Mouse (Mus musculus) CD4-positive helper T cell, adult 2 months (primary cell): ENCODE results near the gene Mybph.

ENCODE experiments used
- DNase-seq: peaks from one replicate; pipeline ENCODE4 v3.0.0-alpha.2; 2012; ENCODE audit warnings: low read depth, missing footprints, low spot score

The Mybph gene

DNA sequence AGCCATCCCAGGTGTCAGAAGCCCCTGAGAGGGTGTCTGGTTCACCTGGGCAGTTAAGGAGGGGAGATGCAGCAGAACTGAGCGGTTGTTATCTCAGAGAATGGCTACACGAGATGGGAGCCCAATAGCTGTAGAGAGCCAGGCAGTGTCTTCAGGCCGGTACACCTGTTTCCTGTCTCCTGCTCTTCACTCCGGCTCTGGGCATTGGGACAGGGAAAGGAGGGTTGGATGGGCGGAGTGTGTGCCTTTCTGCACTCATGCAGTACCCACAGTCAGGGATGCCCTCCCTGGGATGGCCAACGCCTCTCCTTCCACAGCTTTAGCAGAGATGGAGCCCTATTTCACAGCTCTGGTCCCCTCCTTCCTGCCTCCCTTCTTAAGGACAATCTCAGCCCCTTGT lies 17.8 kb downstream of the Mybph start:
- DNase-seq, result no peak

DNA sequence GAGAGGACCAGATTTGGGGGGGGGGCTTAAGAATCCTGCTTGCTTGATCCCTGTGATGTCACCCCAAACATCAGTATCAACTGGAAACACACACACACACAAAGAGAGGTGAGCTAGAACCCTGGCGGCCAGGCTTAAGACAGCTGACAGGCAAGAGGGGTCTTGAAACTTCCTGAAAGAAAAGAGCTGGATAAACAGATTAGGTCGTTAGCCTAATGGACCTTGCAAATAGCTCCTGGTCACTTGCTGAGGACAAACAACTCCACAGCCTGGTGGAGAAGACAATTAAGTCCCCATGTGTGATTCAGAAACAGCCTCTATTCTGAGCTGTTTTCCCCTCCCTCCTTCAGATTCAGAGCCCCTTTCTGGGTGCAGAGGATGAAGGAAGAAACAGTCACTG lies 18.4 kb downstream of the Mybph start:
- DNase-seq, result no peak

DNA sequence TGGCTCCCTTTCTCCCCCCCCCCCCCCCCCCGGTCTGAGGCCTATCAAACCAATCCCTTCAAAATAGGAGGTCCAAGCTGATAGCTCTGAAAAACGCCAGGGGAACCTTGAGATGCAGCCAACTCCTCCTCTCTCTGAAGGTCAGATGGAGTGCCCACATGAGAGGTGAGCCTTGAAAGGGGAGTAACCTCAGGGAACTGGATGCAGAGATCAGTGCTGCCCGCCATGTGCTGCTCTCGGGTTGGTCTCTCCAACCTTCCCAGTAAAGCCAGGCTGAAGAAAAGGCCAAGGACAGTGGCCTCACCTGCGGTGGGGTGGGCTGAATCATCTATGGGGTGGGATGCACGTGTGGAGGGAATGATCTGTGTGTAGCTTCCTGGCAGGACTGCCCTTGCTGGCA lies 19.1 kb downstream of the Mybph start:
- DNase-seq, result no peak

DNA sequence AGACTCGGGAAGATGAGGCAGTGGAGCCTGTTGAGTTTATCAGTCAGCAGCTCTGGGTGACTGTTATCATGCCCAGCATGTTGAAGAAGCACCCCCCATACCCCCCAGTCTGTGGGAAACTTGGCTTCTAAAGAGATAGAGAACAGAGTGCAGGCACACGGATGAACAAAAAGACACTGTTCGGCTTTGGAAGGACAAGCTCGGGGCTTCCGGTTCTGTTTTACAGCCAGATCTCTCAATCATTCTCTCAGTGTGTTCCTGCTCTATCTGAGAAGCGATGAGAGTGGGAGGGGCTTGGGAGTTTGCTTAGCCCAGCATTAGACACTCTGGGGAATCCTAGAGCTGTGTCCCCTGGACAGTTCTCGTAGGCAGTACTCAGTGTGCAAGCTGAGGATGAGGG lies 20.2 kb downstream of the Mybph start:
- DNase-seq, result no peak

DNA sequence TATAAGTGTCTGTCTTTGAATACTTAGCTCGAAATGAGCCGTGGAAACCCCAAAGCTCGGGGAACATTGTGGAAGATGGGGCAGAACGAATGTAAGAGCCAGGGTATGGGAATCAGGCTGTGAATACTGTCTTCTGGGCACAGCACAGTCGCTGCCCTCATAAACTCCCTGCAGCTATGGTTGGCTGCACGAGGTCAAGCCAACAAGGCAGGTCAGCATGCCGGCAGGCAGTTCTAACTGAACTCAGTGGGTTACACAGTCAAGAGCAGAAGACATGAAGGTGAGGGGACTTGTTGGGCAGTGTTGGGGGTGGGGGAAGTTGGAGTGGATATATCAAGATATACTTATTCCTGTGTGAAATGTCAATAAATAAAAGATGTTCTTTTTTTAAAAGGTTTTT lies 21.8 kb downstream of the Mybph start:
- DNase-seq, result no peak

DNA sequence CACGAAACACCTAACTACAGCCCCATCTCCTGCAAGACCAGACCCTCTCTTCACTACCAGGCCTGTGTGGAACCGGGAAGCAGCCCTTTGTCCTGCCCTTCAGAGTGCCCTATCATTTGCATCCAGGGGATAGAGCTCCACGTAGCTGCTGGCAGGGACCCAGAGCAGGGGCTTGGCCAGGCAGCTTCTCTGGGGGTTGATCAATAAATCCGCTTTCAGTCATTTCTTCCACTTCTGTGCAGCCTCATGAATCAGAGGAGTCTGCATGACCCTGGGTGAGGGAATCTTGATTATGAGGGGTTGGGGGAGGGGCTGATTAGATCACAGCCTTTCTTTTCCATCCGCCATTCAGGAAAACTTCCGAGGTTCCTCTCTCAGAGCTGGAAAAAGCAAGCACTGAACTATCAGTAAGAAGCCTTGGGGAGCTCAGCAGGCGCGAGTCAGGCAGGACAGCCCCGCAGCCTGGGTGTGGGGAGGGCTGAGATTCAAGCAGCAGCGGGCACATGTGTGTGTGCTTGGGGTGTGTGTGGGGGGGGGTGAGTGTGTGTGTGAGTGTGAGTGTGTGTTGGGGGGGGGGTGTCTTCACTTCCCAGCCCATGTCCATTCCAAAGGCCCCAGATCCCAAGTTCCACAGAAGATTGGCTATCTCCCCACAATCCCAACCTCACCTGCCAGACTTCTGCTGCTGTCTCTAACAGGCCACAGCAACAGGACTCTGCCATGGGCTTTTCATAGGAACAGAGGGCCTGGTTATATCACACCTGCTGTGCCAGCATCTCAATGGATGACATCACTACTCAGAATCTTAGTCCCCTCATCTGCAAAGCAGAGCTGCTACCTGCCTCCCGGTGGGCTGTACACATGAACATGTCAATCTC lies 22.7 kb downstream of the Mybph start:
- no peak for DNase-seq

DNA sequence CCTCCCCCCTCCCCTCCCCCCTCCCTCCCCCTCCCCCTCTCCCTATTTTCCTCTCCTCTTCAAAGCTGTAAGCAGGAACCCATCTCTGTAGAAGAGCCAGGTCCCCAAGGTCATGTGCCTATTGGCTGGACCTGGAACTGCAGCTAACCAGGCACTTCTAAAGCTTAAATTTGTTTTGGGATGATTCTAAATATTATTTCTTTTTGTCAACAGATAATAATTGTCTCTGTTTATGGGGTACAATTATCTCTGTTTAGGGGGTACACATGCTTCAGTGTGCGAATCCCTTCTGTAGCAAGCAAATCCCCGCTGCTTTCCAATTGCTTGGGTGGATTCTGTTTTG lies 23.4 kb downstream of the Mybph start:
- no peak for DNase-seq

DNA sequence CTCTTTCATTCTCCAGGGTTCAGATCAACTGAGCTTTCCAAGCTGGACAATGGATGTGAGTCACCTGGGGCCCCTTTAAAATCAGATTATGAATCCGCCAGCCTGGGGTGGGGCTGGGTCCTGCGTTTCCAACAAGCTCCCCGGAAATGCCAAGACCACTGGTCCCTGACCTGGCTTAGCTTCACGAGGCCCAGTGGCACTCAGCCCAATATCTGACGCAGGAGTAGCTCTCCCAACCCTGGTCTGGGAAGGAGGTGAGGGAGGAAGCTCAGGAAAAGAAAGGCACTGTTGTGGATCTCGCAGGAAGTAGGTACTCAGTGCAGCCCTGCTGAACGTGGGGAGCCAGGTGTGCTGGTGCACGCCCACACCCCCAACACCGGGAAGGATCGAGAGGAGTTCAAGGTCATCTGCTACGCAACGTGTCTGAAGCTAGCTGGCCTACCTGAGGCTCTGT lies 23.8 kb downstream of the Mybph start:
- DNase-seq, result no peak

DNA sequence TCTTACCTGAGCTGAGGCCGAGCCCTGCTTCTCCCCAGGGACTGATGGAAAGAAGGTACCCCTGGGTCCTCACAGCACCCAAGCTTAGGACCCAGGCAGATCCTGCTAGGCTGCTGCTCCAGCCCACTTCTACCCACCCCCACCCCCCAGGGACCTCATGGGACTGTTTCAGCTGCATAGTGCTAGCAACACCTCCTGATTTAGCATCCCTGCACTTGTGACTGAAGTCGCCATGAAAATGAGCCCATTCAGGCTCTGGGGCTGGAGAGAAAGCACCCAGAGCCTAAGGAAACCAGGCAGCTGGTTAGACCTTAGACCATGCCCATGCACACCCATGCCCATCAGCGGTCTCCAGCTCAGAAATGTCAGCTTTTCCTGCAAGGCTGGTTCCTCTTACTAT lies 24.7 kb downstream of the Mybph start:
- no peak for DNase-seq

DNA sequence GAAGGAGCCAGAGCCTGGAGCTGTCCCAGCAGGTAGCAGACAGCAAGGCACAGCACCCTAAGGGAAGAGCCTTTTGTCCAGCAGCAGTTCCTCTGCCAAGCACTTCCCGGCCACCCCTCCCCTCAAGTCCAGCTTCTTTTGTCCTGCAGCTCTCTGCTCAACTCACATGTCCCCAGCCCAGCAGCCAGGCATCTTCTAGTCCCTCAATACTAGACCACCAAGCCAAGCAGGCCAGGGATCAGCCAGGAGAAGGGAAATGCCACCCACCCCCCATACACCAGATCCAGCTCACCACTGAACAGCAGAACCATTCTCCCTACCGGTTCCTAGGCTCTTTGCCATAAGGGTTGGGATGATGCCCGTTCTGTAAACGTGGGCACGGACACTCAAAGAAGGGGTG lies 26.4 kb downstream of the Mybph start:
- DNase-seq, result no peak

DNA sequence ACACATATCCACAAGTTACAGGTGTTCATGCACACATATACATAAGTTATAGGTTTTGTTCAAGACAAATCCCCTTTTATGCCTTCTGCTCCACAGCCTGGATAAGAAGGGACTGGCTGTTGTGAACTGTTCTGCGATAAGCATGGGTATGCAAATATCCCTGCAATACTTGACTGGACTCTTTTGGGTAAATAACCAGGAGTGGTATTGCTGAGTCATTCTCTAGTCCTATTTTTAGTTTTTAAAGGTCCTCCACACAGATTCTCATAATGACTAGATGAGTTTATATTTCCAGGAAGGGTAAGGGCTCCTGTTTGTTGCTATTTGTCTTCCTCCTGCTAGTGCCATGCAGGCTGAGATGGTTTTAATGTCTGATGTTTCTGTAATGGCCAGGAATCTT lies 27.9 kb downstream of the Mybph start:
- DNase-seq, result no peak

DNA sequence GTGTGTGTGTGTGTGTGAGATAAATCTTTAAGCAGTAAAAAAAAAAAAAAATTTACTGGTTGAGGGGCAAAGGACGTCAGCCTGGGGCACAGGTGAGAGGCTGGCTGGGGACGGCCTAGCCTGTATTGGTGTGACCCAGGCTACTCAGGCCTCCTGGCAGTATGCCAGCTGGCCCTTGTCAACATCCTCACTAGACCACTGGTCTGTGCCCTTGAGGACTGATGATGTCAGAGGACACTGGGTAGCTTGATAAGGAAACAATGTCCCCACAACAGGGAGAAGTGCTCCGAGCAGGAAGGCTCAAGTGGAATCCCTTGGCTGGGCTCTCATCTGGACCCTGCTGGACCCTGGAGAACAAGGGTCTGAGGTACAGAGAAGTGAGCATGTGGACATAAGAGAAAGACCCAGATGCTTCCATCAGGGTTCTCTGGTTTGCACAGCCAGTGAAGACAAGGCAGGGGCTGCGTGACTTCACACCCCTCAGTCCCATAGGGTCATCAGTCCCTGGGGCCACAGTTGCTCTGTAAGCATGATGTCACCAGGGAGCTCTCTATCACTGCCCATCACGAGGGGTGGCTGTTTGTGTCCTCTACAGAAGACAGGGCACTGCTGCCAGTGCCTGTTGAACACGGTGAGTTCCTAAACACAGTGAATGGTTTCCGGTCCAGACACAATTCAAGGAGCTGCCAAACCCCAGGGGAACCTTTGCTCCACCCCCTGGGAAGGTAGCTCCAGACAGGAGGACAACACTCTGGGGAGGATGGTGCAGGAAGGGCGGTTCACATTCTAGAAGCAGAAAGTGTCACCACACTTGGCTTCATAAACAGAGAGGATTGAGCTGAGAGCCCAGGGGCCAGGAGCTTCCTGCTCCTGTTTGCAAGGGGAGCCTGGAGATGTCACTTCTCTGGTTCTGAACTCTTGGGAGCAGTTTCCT lies 29.1 kb downstream of the Mybph start:
- no peak for DNase-seq

DNA sequence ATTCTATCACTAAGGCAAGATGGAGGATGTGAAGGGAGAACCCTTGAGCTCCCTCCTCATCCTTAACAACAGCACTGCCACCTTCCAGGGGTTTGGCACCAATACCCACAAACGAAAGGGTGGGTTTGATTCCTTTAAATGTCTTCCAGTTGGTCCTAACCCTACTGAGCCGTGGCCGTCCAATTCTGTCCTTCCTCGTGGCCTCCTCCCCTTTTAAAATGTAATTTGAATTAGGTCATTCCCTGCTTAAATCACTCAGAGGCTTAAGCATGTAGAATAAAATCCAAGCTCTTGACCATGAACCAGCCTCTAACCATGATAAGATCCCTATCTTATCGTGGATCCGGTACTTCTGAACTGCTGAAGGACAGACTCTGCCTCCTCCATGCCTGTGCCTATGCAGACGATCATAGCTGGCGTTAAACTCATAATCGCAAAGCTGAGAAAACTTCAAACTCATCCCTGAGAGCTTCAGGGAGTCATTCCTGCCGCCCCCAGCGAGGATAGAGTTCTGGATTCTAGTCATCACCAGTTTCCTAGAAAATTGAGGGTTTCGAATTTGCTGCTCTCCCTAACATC lies 31.5 kb downstream of the Mybph start:
- DNase-seq, result no peak

DNA sequence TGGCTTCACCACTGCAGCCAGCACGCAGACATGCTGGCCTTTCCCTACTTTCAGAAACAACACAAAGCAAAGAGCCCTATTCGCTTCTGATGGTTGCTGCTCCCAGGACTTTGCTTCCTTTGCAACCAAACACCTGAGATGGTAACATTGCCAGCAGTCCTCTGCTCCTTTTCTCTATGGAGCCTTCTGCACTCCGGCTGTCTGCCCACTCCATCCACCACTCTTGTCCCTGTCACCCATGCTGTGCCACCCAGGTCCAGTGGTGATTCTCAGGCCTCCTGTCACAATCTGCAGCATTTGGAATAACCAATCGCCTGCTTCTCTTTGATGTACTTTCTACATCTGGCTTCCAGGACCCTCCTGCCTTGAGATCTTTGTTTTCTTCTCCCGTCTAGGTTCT lies 32.1 kb downstream of the Mybph start:
- DNase-seq, result no peak

DNA sequence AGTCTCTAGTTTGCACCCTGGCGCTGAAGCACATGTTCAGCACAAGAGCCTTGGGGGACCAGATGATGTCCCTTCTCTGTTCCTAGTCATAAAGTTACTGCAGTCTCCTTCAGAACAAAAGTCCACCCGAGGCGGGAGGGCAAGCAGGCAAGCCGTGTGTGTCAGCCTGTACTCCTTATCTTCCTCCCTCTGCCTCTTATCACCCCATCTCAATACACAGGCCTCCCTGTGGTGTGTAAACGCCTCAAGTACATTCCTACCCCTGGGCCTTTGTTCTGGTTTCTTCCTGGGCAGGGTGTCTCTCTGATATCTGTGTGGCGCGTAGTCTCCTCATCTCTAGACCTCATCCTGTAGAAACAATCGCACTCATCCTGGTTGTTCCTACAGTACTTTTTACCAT lies 33.5 kb downstream of the Mybph start:
- no peak for DNase-seq

DNA sequence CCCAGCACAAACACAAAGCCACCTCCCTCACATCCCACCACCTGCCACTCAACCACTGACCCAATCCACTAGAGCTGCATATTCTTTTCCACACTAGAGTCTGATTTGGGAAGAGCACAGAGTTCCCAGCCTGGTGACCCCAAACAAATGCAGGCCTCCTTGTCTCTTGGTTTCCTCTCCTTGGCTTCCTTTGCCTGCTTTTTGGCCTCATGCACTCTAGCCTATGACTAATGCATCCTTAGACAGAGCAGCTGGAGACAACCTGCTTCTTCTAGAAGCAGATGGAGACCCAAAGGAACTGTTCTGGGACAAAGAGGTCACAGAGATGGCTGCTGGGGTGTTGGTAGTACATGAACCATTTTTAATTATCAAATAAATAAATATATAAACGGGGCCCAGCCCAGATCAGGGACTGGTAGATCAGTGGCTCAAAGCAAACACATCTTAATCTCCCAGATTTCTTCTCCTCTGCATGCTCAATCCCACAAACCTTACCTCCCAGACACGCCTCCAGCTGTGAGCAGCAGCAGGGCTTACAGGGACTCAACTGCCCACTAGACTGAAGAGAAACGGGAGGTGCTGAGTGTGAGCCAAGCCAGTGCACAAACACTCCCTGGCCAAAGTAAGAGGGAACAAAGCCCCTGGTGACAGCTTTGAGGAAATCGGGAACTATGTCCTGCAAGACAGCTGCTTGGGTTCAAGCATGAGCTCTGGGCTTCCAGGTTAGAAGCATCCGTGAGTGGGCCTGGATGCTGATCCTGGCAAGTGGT lies 36.7 kb downstream of the Mybph start:
- no peak for DNase-seq

DNA sequence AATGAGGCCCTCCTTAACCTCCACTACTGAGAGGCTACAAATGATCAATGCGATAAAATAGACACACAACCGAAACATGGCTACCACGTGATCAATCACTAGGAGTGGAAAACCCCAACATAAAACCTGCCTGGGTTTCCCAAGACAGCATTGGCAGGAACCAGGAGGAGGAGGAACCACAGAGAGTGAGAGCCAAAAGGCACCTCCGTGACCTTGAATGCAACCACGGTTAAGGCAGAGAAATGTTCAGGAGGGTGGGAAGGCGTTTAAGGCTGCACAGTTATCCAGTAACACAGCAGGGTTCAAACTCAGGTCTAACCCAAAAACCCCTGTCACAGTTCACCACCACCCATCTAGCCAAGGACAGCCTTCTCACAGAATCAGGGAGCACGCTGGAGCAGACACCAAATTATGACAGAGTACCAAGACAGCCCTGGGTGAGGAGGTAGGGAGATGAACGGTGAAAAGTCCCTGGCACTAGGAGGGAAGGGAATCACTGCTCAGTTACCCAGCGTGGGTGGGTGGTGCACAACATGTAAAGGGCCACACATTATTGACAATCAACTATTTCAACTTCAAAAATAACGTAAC lies 37.5 kb downstream of the Mybph start:
- DNase-seq, result no peak

DNA sequence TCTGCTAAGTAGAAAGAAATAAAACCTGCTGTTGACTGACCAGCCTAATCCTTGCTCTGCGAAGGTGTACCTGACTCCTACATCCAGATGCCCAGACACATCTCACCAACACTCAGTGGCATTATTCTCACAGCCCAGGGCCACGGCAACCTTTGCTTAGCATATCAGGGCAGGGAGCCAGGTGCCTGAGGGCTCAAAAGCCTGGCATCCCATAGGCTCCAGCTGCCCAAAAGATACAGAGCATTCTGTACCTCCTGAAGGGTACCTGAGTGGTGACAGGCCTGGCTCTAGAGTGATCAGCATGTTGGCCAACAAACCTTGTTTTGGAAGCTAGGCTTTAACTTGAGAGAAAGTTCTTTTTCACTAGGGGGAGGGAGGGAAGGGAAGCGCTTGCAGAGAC lies 38.0 kb downstream of the Mybph start:
- DNase-seq, result no peak

DNA sequence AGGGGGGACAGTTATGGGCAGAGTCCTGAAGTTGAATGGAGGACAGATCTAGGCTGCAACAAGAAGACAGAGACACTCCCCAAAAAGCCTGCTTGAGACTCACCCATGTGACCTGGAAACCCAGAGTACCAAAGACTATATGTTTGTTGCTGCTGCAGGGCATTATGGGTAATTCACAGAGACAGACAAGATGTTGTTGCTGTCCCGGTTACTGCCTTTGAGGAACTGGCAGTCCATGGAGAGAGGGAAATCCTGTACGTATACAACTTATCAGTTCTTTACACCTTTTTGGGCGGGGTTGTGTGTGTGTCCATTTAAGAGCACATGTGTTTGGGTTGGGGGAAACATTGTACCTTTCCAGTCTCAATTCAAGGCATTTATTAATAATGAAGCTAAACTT lies 38.4 kb downstream of the Mybph start:
- DNase-seq, result no peak

DNA sequence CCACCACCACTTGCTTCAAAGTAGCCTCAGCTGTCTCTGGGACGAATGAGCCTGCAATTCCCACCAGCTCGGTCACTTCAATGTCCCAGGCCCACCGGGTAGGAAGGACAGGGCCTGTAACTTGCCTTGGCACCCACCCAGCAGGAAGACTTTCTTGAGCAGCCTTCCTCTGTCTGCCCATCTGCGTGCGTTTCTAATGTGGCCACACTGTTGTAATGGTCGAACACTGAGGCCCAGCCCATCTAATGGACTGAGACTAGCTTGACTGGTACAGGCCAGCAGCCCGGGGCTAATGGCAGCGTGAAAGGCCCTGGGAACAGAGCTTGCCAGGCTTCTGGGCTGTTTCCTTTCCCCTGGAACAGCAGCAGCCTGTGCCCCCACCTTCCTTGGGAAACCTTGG lies 39.1 kb downstream of the Mybph start:
- no peak for DNase-seq

DNA sequence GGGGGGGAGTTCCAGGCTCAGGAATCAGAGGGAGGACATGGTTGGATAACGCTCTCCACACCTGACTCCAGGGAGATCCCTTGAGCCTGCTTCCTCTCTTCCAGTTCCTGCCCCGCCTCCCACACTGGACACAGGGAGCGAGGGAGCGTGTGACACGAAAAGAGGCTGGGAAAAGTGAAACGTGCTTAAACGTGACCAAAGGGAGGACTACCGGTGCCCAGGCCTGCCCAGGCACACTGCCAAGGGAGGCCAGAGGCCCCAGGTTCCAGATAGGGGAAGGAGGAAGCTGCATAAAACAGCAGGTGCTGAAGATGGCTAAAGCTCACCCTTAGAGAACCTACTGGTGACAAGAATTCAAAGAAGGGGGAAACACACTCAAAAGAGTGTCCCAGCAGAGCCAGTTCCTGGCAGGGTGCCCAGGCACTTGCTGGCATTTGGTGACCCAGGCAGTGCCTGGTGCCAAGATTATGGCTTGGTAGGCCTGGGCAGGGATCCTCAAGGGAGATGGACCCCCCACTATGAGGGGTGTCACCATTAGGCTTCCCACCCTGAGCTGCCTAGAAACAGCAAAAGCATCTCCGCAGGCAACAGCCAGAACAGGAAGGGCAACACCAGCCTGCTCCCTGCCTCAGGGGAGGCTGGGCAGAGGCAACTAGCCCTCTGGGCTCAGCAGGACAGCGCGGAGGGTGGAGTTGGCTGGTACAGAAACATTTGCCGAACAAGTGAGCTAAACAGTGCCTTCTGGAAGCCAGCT lies 39.7 kb downstream of the Mybph start:
- DNase-seq, result no peak
